Mouse (Mus musculus) midbrain, postnatal 0 days (tissue): ENCODE results near the gene 1700016D06Rik. TPM values are rescaled to one million over a fixed set of nuclear protein-coding genes. Genes with fewer than 3 reads are reported as not detected.

Experiments
- ATAC-seq: fragments of 200-750 bp; cut with Nextera tagmentation; 2 replicates; pipeline ENCODE4 v1.8.0; 2017; ENCODE audit warnings: moderate number of reproducible peaks, mild to moderate bottlenecking, moderate TSS enrichment, moderate library complexity; ENCODE audit not compliant: low FRiP score
- DNase-seq: peaks from one replicate; pipeline ENCODE4 v3.0.0-alpha.2; 2015; ENCODE audit warnings: low spot score
- H3K27ac ChIP-seq: fragments of 300-500 bp; sonication (generic); 2 replicates; pipeline ENCODE4 v1.5.1; 2014; ENCODE audit warnings: low read depth, mild to moderate bottlenecking, low read length, mixed read lengths
- H3K27me3 ChIP-seq: fragments of 300-500 bp; sonication (generic); 2 replicates; pipeline ENCODE4 v1.6.1; 2014; ENCODE audit warnings: low read length, control low read depth, mixed read lengths; ENCODE audit not compliant: insufficient read depth
- H3K36me3 ChIP-seq: fragments of 300-500 bp; sonication (generic); 2 replicates; pipeline ENCODE4 v1.6.1; 2014; ENCODE audit warnings: low read length, control low read depth, mixed read lengths; ENCODE audit not compliant: insufficient read depth
- H3K4me1 ChIP-seq: fragments of 300-500 bp; sonication (generic); 2 replicates; pipeline ENCODE4 v1.6.1; 2014; ENCODE audit warnings: mild to moderate bottlenecking, control low read depth, antibody characterized with exemption, low read length, mixed read lengths; ENCODE audit not compliant: insufficient read depth
- H3K4me2 ChIP-seq: fragments of 300-500 bp; sonication (generic); 2 replicates; pipeline ENCODE4 v1.6.1; 2014; ENCODE audit warnings: low read depth, mild to moderate bottlenecking, low read length, mixed read lengths; ENCODE audit not compliant: poor library complexity, severe bottlenecking
- H3K4me3 ChIP-seq: fragments of 300-500 bp; sonication (generic); 2 replicates; pipeline ENCODE4 v1.5.1; 2014; ENCODE audit warnings: low read depth, mild to moderate bottlenecking, low read length, moderate library complexity
- H3K9ac ChIP-seq: fragments of 300-500 bp; sonication (generic); replicated peaks from 2 replicates; pipeline ENCODE4 v1.6.1; 2014; ENCODE audit warnings: mild to moderate bottlenecking, low read length, moderate library complexity, mixed read lengths; ENCODE audit not compliant: poor library complexity, severe bottlenecking
- H3K9me3 ChIP-seq: fragments of 300-500 bp; sonication (generic); 2 replicates; pipeline ENCODE4 v1.6.1; 2016; ENCODE audit warnings: low read length, control low read depth
- CTCF ChIP-seq: IDR thresholded peaks from 2 replicates; pipeline ENCODE4 v1.5.1; 2016; ENCODE audit warnings: antibody characterized with exemption, mild to moderate bottlenecking
- WGBS: fragments of 180-500 bp; shearing (Covaris S2); extraction: QIAGEN DNeasy Blood & Tissue Kit; methylation state at CpG from one replicate; pipeline ENCODE4 v1.1.7; 2014; 5-methylcytosine and 5-hydroxymethylcytosine counted together
- polyA plus RNA-seq: library from polyadenylated mRNA; unstranded; fragments of >200 nt; fragmentation: Nextera tagmentation; extraction: Ambion mirVana; gene quantifications from 2 replicates; pipeline ENCODE4 v1.2.1, GENCODE M21; 2015
- total RNA-seq: library from RNA; depleted of rRNA; stranded (reverse); fragments of >200 nt; gene quantifications from 2 replicates; pipeline ENCODE4 v1.2.3, GENCODE M21; 2014; rRNA removed

The 1700016D06Rik gene
- total RNA-seq = not detected in 2 replicates
- 0.47 and 0.48 TPM in 2 replicates for polyA plus RNA-seq

DNA sequence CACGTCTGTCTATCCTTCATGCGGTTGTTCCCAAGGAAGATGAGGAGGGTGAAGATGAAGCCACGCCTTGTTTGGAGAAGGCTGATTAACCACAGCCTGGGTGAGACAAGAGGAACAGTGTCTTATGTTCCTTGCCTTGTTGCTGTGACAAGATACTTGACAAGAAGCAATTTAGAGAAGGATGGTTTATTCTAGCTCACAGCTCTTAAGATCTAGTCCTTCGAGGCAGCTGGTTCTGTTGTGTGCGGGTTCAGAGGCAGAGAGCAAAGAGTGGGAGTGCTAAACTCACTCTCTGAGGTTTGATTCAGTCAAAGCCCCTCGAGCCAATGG, at the start of gene 1700016D06Rik:
TSS of gene 1700016D06Rik (minus strand) at position 31 of the 330 bp plus-strand sequence.
- DNase-seq (no peak), ATAC-seq (no peak)
- Histone ChIP-seq H3K27ac (no peak within 1 kb of the TSS), H3K27me3 (no peaks in the 10 kb centered on the region), H3K4me1 (no peaks in the 10 kb centered on the region), H3K36me3 (no peaks in the 10 kb centered on the region), H3K9me3 (no peaks in the 10 kb centered on the region), H3K4me2 (peak within 1 kb of the TSS; percentile 43), H3K9ac (0 out of 2 replicates have a peak within 1 kb of the TSS, but pooled peaks have one; percentile 33), H3K4me3 (peak within 1 kb of the TSS; percentile 9; the same call in 1 of the 2 replicates)
- WGBS = 75% methylated on average over 6 of the region's 6 CpGs
- no peak for TF ChIP-seq CTCF

DNA sequence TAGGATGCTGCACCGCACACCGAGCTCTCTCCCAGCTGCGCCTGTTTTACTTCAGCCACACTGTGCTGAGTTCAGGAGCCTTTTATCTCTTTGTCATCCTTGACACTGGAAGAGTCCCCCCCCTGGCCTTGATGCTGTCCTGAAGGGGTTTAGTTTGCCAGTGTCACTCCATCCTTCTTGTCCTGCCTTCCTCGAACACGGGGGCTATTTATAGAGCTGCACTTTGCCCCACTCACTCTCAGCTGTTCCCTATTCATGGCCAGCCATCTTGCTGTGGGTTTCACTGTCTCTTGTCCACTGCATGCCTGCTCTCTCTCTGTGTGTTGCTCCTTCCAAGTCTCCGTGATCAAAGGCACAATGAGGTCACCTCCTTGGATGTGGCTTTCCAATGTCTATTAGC, 48.6 kb upstream of the 1700016D06Rik start:
- H3K4me3 ChIP-seq = no peak overlapping the region
- H3K4me1 ChIP-seq = no peaks in the 10 kb centered on the region; the same call in 1 of the 2 replicates
- DNase-seq (no peak), ATAC-seq (no peak)
- H3K9ac ChIP-seq = no peak overlapping the region
- H3K4me2 ChIP-seq = no peak overlapping the region
- H3K27me3 ChIP-seq = no peaks in the 10 kb centered on the region
- WGBS = 73% methylated on average over 6 of the region's 6 CpGs
- no peak for TF ChIP-seq CTCF
- no peaks in the 10 kb centered on the region for H3K36me3 ChIP-seq
- H3K27ac ChIP-seq = no peak overlapping the region
- H3K9me3 ChIP-seq = no peaks in the 10 kb centered on the region

- Histone ChIP-seq H3K9me3 (no peaks in the 10 kb centered on the region), H3K36me3 (no peaks in the 10 kb centered on the region), H3K27me3 (no peaks in the 10 kb centered on the region), H3K4me1 (no peaks in the 10 kb centered on the region; the same call in 1 of the 2 replicates), H3K4me3 (no peak overlapping the region), H3K27ac (no peak overlapping the region), H3K4me2 (no peak overlapping the region), H3K9ac (no peak overlapping the region)
- TF ChIP-seq CTCF = no peak
- WGBS = 96% methylated on average over 11 of the region's 11 CpGs
- ATAC-seq (no peak), DNase-seq (no peak)
Measured at GRCm38 (mm10) chr8:11746850-11747600, 46.2 kb upstream of the 1700016D06Rik start.

GRCm38 (mm10) chr8:11743580-11743979, 42.7 kb upstream of the 1700016D06Rik start:
- 82% methylated on average over 10 of the region's 10 CpGs for WGBS
- H3K27ac ChIP-seq = no peak overlapping the region

DNA sequence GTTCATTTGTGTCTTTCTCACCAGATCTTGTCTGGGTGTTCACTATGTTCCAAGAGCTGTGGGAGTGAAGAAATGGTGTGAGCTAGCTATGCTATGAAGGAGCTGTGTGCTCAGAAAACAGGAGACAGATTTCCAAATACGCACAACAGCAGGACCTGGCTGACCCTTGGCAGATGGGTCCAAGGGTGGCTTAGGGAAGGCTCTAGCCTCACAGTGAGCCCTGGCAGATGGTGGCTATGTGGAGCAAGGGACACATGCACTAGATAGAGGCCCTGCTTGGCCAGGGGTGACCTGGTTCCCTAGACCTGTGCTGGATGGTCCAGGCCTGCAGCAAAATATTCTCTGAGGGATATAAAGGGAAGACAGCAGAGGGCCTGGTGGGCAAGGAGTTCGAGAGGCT, 40.0 kb upstream of the 1700016D06Rik start:
- ATAC-seq (no peak), DNase-seq (no peak)
- Histone ChIP-seq H3K27me3 (no peaks in the 10 kb centered on the region), H3K27ac (no peak overlapping the region), H3K36me3 (peaks cover 4% of the 10 kb centered on the region; the same call in 1 of the 2 replicates), H3K4me3 (no peak overlapping the region), H3K4me2 (no peak overlapping the region), H3K9ac (no peak overlapping the region), H3K4me1 (no peaks in the 10 kb centered on the region), H3K9me3 (no peaks in the 10 kb centered on the region)
- 95% methylated on average over 2 of the region's 2 CpGs for WGBS
- no peak for TF ChIP-seq CTCF

More at GRCm38 (mm10) chr8:11743580-11743979, 42.7 kb upstream of the 1700016D06Rik start:
- no peak for ATAC-seq
- no peak for DNase-seq
- H3K4me1 ChIP-seq = no peaks in the 10 kb centered on the region; the same call in 1 of the 2 replicates
- no peak overlapping the region for H3K4me3 ChIP-seq
- H3K27me3 ChIP-seq = no peaks in the 10 kb centered on the region
- no peak overlapping the region for H3K9ac ChIP-seq
- peaks cover 4% of the 10 kb centered on the region; the same call in 1 of the 2 replicates for H3K36me3 ChIP-seq
- no peak overlapping the region for H3K4me2 ChIP-seq
- H3K9me3 ChIP-seq = no peaks in the 10 kb centered on the region
- TF ChIP-seq CTCF = no peak

- WGBS = 91% methylated on average over 5 of the region's 5 CpGs
Measured at GRCm38 (mm10) chr8:11739082-11739481, 38.2 kb upstream of the 1700016D06Rik start.

More at GRCm38 (mm10) chr8:11739082-11739481, 38.2 kb upstream of the 1700016D06Rik start:
- DNase-seq = no peak
- ATAC-seq = no peak
- Histone ChIP-seq H3K4me3 (no peak overlapping the region), H3K27ac (no peak overlapping the region), H3K4me2 (no peak overlapping the region), H3K4me1 (no peaks in the 10 kb centered on the region), H3K9me3 (no peaks in the 10 kb centered on the region), H3K27me3 (no peaks in the 10 kb centered on the region), H3K9ac (no peak overlapping the region), H3K36me3 (peaks cover 15% of the 10 kb centered on the region; the same call in 1 of the 2 replicates)
- no peak for TF ChIP-seq CTCF
